Mouse (Mus musculus): ENCODE results near the gene Gm20388. TPM values are rescaled to one million over a fixed set of nuclear protein-coding genes. Genes with fewer than 3 reads are reported as not detected.

Gene Gm20388
- polyA plus RNA-seq, 1 experiment: 23.9 TPM

DNA sequence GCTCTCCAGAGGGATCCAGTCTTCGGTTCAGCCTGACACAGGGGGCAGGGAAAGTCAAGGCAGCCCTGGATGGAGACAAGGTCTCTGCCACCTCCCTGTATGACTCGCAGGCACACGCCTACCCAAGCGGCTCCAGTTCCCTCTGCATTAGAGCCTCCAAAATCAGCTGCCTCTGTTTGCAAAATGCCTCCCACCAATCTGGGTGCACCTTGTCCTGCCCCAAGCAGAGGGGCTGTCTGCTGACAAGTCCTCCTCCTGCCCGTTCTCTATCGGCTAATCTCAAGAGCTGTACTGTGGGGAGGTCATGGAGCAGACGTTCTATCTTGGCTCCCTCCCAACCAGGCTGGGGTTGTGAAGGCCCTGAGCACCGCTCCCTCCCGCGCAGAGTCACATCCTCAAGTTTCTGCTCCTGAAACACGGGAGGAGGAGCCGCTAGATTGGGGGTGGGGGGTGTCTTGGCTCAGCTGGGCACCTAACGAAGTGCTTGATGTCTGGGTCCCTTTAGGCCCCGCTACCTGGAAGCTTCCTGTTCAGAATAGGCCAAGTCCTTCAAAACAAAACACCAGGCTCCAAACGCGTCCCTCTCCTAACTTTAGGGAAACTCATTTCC, 2564.4 kb downstream of the Gm20388 start:
- H3K4me3 ChIP-seq (ENCODE audit: insufficient read depth, low read length): peak overlapping the region; percentile 76
- TF ChIP-seq CTCF (IDR thresholded peaks at IDR 0.05; ENCODE audit: extremely low read depth, insufficient read depth, low read length) (no peak), POLR2A (IDR thresholded peaks at IDR 0.05; ENCODE audit: extremely low read depth, insufficient read depth, low read length) (no peak)
- peak overlapping the region; percentile 65; the same call in 1 of the 2 replicates for H3K27ac ChIP-seq (ENCODE audit: insufficient read depth, low read length)

DNA sequence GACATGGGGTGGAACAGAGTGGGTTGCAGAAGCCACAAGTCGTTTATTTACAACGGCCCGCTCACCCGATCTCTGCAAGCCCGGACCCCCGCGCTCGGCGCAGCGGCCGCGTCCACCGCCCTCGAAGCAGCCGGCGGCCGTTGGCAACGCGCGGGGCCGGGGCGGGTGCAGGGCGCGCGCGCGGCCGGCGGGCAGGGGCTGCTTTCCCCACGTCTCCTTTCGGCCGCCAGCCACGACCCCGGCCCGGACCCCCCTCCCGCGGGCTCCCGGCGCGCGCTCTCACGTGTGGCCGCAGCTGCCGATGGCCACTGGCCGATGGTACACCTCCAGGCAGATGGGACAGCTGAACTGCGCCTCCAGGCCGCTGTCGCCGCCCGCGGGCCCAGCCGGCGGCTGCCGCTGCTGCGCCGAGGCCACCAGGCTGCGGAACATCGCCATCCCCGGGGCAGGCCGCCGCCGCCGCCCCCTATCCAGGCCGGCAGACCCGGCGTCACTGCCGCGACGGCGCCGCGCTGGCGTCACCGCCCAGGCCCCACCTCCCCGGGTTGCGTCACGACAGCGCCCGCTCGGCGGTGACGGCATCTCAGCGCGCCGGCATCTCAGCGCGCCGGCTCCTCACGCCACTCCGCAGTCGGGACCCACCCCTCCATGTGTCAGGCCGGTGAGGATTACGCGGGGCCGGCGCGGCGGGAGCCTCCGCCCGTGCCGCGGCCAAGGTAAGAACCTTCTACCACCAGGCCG, 2565.1 kb downstream of the Gm20388 start, which contains the start of the genes Rnf166 and Ctu2:
Gene Rnf166 (minus strand): TSS at position 485 of the 741 bp plus-strand sequence.
Gene Ctu2 (plus strand): TSS at position 564 of the 741 bp plus-strand sequence.
- Histone ChIP-seq H3K4me1 (ENCODE audit: control insufficient read depth, insufficient read depth, low read length) (peaks cover 6% of the 10 kb centered on the region), H3K27ac (ENCODE audit: insufficient read depth, low read length) (peak within 1 kb of the TSS; percentile 93), H3K4me3 (ENCODE audit: insufficient read depth, low read length) (peak within 1 kb of the TSS; percentile 76)
- TF ChIP-seq POLR2A (IDR thresholded peaks at IDR 0.05; ENCODE audit: extremely low read depth, insufficient read depth, low read length) (0 out of 2 replicates have a peak, but pooled peaks have one; percentile 26), CTCF (IDR thresholded peaks at IDR 0.05; ENCODE audit: extremely low read depth, insufficient read depth, low read length) (no peak)

More for the DNA sequence above, 2564.4 kb downstream of the Gm20388 start:
- peaks cover 6% of the 10 kb centered on the region for H3K4me1 ChIP-seq (ENCODE audit: control insufficient read depth, insufficient read depth, low read length)

DNA sequence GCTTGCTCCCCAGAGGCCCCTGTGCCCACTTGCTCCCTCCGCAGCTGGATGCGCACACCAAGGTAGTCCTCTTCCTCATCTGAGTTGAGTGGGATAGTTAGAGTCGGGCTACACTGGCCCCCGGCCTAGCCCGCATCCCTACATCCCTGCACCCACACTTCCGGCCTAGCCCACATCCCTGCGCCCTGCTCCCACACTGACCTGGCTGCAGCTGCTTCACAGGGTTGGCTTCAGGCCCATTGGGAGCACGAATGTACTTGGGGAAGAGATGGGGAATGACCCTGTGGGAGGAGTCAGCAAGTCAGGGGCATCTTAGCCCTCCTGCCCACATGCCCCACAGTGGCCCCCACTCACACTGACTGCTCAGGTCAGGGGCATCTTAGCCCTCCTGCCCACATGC, 2571.8 kb downstream of the Gm20388 start:
- no peaks in the 10 kb centered on the region for H3K4me1 ChIP-seq (ENCODE audit: control insufficient read depth, insufficient read depth, low read length)
- no peak overlapping the region for H3K27ac ChIP-seq (ENCODE audit: insufficient read depth, low read length)
- no peak overlapping the region for H3K4me3 ChIP-seq (ENCODE audit: insufficient read depth, low read length)
- TF ChIP-seq CTCF (IDR thresholded peaks at IDR 0.05; ENCODE audit: extremely low read depth, insufficient read depth, low read length): no peak
- TF ChIP-seq POLR2A (IDR thresholded peaks at IDR 0.05; ENCODE audit: extremely low read depth, insufficient read depth, low read length): no peak

DNA sequence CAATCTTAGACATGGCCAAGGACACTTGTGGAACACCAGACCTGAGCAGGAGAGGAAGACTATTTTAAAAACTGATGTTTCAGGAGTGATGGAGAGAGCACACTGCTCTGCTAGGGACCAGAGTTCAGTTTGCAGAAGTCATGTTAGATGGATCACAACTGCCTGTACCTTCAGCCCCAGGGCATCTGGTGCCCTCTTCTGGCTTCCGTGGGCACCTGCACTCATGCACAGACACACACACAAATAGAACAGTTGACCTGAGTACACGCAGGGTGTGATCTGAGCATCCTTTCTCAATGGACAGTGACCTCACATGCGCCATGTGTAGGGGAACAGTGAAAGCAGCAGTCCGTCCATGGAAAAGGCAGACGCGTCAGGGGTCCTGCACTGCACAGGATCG, 2573.2 kb downstream of the Gm20388 start:
- TF ChIP-seq CTCF (IDR thresholded peaks at IDR 0.05; ENCODE audit: extremely low read depth, insufficient read depth, low read length): 0 out of 2 replicates have a peak, but pooled peaks have one; percentile 8
- no peak for TF ChIP-seq POLR2A (IDR thresholded peaks at IDR 0.05; ENCODE audit: extremely low read depth, insufficient read depth, low read length)
- Histone ChIP-seq H3K4me1 (ENCODE audit: control insufficient read depth, insufficient read depth, low read length) (no peaks in the 10 kb centered on the region), H3K27ac (ENCODE audit: insufficient read depth, low read length) (no peak overlapping the region), H3K4me3 (ENCODE audit: insufficient read depth, low read length) (no peak overlapping the region)

DNA sequence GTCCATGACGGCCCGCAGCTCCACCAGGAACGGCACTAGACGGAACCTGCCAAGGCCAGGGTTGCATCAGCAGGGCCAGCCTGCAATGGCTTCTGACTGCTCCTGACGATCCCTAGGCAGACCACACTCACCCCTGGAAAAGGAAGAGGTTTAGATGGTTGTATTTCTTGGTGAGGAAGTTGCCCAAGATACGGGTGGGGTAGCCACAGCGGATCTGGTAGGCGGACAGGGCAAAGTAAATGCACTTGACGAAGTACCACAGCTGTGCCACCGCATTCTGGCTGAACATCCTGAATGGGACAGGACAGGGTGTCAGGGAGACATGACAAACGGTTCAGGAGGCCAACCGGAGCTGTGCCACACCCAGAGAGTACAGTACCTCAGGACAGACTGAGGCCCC, 2574.2 kb downstream of the Gm20388 start:
- TF ChIP-seq CTCF (IDR thresholded peaks at IDR 0.05; ENCODE audit: extremely low read depth, insufficient read depth, low read length): no peak
- TF ChIP-seq POLR2A (IDR thresholded peaks at IDR 0.05; ENCODE audit: extremely low read depth, insufficient read depth, low read length): no peak
- Histone ChIP-seq H3K4me3 (ENCODE audit: insufficient read depth, low read length) (no peak overlapping the region), H3K4me1 (ENCODE audit: control insufficient read depth, insufficient read depth, low read length) (no peaks in the 10 kb centered on the region), H3K27ac (ENCODE audit: insufficient read depth, low read length) (no peak overlapping the region)

- Histone ChIP-seq H3K4me3 (ENCODE audit: insufficient read depth, low read length) (no peak overlapping the region), H3K4me1 (ENCODE audit: control insufficient read depth, insufficient read depth, low read length) (no peaks in the 10 kb centered on the region), H3K27ac (ENCODE audit: insufficient read depth, low read length) (no peak overlapping the region)
- no peak for TF ChIP-seq POLR2A (IDR thresholded peaks at IDR 0.05; ENCODE audit: extremely low read depth, insufficient read depth, low read length)
- TF ChIP-seq CTCF (IDR thresholded peaks at IDR 0.05; ENCODE audit: extremely low read depth, insufficient read depth, low read length): no peak
Observed at GRCm38 (mm10) chr8:122488387-122488786, 2577.7 kb downstream of the Gm20388 start.

DNA sequence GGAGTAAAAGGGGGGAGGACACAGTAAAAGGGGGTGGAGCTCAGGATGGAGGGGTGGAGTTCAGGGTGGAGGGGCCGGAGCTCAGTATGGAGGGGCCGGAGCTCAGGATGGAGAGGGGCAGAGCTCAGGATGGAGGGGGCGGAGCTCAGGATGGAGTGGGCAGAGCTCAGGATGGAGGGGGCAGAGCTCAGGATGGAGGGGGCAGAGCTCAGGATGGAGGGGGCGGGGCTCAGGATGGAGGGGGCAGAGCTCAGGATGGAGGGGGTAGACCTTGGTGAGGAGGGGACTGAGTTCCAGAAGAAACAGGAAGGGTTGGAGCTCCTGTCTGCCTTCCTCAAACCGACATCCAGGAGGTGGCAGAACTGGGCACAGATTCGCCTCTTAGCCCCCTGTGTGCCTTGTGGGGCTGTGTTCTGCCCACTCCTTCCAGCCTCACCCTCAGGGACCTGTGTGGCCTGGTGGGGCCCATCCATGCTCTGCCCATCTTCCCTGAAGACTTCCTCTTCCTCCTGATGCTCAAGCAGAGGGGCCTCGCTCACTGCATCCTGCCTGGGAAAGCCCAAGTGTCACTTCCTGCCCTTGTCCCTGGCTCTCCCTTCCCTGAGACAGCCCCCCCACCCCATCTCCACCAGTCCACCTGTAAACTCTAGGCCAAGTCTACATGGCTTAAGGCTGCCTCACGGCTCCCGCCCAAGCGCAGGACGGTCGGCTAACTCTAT, 2586.5 kb downstream of the Gm20388 start:
- no peak overlapping the region for H3K27ac ChIP-seq (ENCODE audit: insufficient read depth, low read length)
- H3K4me3 ChIP-seq (ENCODE audit: insufficient read depth, low read length): no peak overlapping the region
- TF ChIP-seq POLR2A (IDR thresholded peaks at IDR 0.05; ENCODE audit: extremely low read depth, insufficient read depth, low read length) (no peak), CTCF (IDR thresholded peaks at IDR 0.05; ENCODE audit: extremely low read depth, insufficient read depth, low read length) (no peak)
- no peaks in the 10 kb centered on the region for H3K4me1 ChIP-seq (ENCODE audit: control insufficient read depth, insufficient read depth, low read length)

DNA sequence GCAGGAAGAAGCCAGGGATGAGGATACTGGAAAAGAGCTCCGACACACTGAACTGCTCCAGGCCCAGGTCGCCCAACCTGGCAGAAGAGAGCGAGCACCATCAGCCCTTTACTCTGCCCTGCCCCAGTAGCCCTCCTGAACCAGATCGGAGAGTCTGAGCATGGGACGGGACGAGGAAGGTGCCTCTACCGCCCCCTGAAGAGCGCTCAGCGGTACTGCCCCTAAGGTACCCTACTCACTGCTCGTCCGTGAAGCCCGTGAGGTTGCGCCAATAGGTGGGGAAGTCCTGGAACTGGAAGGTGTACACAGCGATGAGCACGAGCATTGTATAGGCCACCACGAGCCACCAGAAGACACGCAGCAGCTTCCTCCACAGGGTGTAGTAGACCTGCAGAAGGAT, 2587.3 kb downstream of the Gm20388 start:
- Histone ChIP-seq H3K4me1 (ENCODE audit: control insufficient read depth, insufficient read depth, low read length) (no peaks in the 10 kb centered on the region), H3K4me3 (ENCODE audit: insufficient read depth, low read length) (no peak overlapping the region), H3K27ac (ENCODE audit: insufficient read depth, low read length) (no peak overlapping the region)
- TF ChIP-seq CTCF (IDR thresholded peaks at IDR 0.05; ENCODE audit: extremely low read depth, insufficient read depth, low read length) (no peak), POLR2A (IDR thresholded peaks at IDR 0.05; ENCODE audit: extremely low read depth, insufficient read depth, low read length) (no peak)

DNA sequence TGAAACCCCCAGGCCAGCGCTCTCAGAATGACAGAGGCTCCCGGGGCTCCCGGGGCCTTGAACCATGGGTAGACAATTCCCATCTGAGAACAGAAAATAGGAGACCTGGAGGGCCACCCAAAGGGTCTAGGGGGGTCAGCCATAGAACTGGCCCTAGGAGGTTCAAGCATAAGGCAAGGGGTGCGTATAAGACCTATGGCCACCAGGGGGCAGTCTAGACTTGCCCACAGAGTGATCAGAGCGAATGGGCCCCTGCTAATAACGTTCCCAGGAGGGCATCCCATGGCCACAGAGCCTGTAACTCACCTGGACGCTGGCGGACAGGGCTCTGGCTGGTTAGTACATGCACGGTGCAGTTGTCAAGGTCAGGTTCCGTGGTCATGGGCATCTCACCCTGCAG, 2590.2 kb downstream of the Gm20388 start:
- H3K27ac ChIP-seq (ENCODE audit: insufficient read depth, low read length): no peak overlapping the region
- TF ChIP-seq CTCF (IDR thresholded peaks at IDR 0.05; ENCODE audit: extremely low read depth, insufficient read depth, low read length) (peak; percentile 89), POLR2A (IDR thresholded peaks at IDR 0.05; ENCODE audit: extremely low read depth, insufficient read depth, low read length) (no peak)
- H3K4me3 ChIP-seq (ENCODE audit: insufficient read depth, low read length): no peak overlapping the region
- H3K4me1 ChIP-seq (ENCODE audit: control insufficient read depth, insufficient read depth, low read length): no peaks in the 10 kb centered on the region

Measured in cortical plate, adult 2 months (tissue).